12 mouse cellular contexts compared by ENCODE assay signal in the genomic region with DNA sequence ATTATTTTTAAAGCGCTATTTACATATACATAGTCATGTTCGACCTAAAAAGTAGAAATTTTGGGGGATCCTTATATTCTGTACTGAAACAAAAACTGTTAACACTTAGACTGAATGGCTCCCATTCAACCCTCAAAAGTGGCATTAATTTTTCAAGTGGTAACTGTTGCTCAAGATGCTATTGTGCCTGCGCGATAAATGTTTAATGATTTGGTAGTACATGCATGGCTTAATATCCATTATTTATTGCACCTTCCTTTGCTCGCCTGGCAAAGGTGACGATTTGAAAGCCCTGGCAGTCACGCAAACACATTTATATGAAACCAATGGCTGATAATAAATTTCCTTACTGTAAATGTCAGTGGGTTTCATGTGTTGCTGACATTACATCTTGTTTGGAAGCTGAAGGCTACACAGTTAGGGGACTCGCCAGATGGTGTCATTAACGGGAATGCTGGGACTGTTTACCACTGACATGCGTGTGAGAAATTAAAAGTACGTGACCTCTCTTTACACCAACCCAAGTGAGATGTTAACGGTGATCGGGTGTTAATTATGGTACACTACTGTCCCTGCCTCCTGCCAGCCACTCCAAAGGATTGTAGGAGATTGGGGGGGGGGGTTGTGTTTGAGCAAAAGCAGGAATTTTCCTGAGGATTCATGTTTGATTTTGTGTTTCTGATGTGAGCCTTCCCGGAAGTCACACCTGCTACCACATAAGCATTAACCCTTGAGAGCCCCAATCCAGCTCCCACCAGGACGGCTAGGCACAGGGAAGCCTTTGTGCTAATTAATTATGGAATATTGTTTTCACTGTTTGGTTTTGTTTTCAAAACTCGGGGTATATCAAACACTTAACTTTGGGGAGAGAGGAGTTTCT.
DNase-seq lines count a peak whose midpoint lies in the region; ATAC-seq lines count a peak whose summit lies in the region.
"Had no signal": no experiment of that assay in that cellular context is flagged by ENCODE, and none has a peak within 500 bp of the region (broad histone marks: within the 10 kb centered on the region; RNA-seq: fewer than 3 reads in every experiment).

No protein-coding gene starts in this region.

- H3K4me3 ChIP-seq in megakaryocyte, embryonic 14.5 days (replicated peaks) = peak overlapping the region; percentile 84
- no peak overlapping the region for H3K4me3 ChIP-seq in midbrain, embryonic 11.5 days (ENCODE audit: low read depth, low read length)

- intact Hi-C loops in left cerebral cortex, postnatal 25 days (cut with DNase I) = no loop called here

- H3K27me3 ChIP-seq in megakaryocyte, embryonic 14.5 days (replicated peaks) = peaks cover 3% of the 10 kb centered on the region
- H3K27me3 ChIP-seq in midbrain, embryonic 11.5 days (ENCODE audit: control insufficient read depth, insufficient read depth, low read length) = no peaks in the 10 kb centered on the region

- H3K4me2 ChIP-seq in midbrain, embryonic 11.5 days = peak overlapping the region; percentile 40

- H3K27ac ChIP-seq in midbrain, embryonic 11.5 days (ENCODE audit: low read depth, low read length) = peak overlapping the region; percentile 82

- DNase-seq in cerebellum, postnatal 10 days = peak; percentile 34 to 38
- no peak for DNase-seq in cerebellum, adult 8-10 months
- peak; percentile 90 for DNase-seq in midbrain, embryonic 11.5 days (ENCODE audit: low spot score, missing footprints)
- no peak for DNase-seq in left cerebral cortex, postnatal 25 days (ENCODE audit: low spot score in 2 of 2)
- no peak for DNase-seq in layer of hippocampus, adult 18-20 months (ENCODE audit: low spot score in 2 of 2)
- no peak for DNase-seq in urinary bladder, postnatal 25 days (ENCODE audit: low spot score)
- DNase-seq: gastrocnemius, postnatal 25 days; kidney, postnatal 25 days; lung, postnatal 4 days; right cerebral cortex, postnatal 14 days had no signal

- peaks cover 25% of the 10 kb centered on the region for H3K4me1 ChIP-seq in megakaryocyte, embryonic 14.5 days
- H3K4me1 ChIP-seq in midbrain, embryonic 11.5 days (ENCODE audit: control insufficient read depth, insufficient read depth, low read length) = peaks cover 45% of the 10 kb centered on the region

- WGBS in midbrain, embryonic 11.5 days = 52% methylated on average over 16 of the region's 16 CpGs

- H3K36me3 ChIP-seq in megakaryocyte, embryonic 14.5 days (replicated peaks; ENCODE audit: low read length) = no peaks in the 10 kb centered on the region
- no peaks in the 10 kb centered on the region for H3K36me3 ChIP-seq in midbrain, embryonic 11.5 days (ENCODE audit: control insufficient read depth, insufficient read depth, low read length)

- no peaks in the 10 kb centered on the region for H3K9me3 ChIP-seq in megakaryocyte, embryonic 14.5 days
- no peaks in the 10 kb centered on the region for H3K9me3 ChIP-seq in midbrain, embryonic 11.5 days (ENCODE audit: control insufficient read depth, low read length)

- ATAC-seq in megakaryocyte, adult 5-6 weeks (ENCODE audit: poor library complexity, severe bottlenecking) = no peak
- peak; percentile 30; the same call in 1 of the 2 replicates for ATAC-seq in midbrain, embryonic 11.5 days (ENCODE audit: low FRiP score)

- H3K9ac ChIP-seq in midbrain, embryonic 11.5 days (ENCODE audit: low read length) = peak overlapping the region; percentile 30; the same call in 1 of the 2 replicates

Comparison
In these comparisons a context has a peak if more than half of its experiments do, and no peak if none do; other contexts are left out.
1. DNase-seq: peak in cerebellum, postnatal 10 days (2 of 2) and midbrain, embryonic 11.5 days (single experiment); none in cerebellum, adult 8-10 months (single experiment), left cerebral cortex, postnatal 25 days (0 of 2), layer of hippocampus, adult 18-20 months (0 of 2) and urinary bladder, postnatal 25 days (single experiment).